Mouse (Mus musculus) activated CD4-positive, CD25-positive, alpha-beta regulatory T cell, adult 4 months (primary cell): ENCODE data around the gene Pi4k2b. TPM values are rescaled to one million over a fixed set of nuclear protein-coding genes. Genes with fewer than 3 reads are reported as not detected.
A peak's percentile ranks its signal among the peaks of the same experiment; 100 is the strongest.

Experiments used
- ATAC-seq: one replicate; pipeline ENCODE4 v1.8.0; 2017
- polyA plus RNA-seq, 2 experiments: library from polyadenylated mRNA; unstranded; fragments of 100-300 nt; shearing (Covaris generic); gene quantifications; one replicate each; pipeline ENCODE4 v1.2.1; 2017

Gene Pi4k2b
- polyA plus RNA-seq, 2 experiments from 2014 or later: 1.3 to 1.5 TPM

- peak; percentile 96 for ATAC-seq
Observed at GRCm38 (mm10) chr5:52782523-52783250, 41.3 kb downstream of the Pi4k2b start.

- peak; percentile 16 for ATAC-seq
Observed at GRCm38 (mm10) chr5:52783251-52783620, 41.9 kb downstream of the Pi4k2b start.

GRCm38 (mm10) chr5:52783957-52784356 lies 42.6 kb downstream of the Pi4k2b start:
- no peak for ATAC-seq

GRCm38 (mm10) chr5:52786556-52787322 lies 45.4 kb downstream of the Pi4k2b start:
- peak; percentile 9 for ATAC-seq

GRCm38 (mm10) chr5:52793230-52793629 lies 51.9 kb downstream of the Pi4k2b start:
- ATAC-seq: no peak

- no peak for ATAC-seq
Observed at GRCm38 (mm10) chr5:52794109-52794508, 52.7 kb downstream of the Pi4k2b start.

GRCm38 (mm10) chr5:52799274-52799985 lies 58.1 kb downstream of the Pi4k2b start:
- no peak for ATAC-seq

- ATAC-seq: no peak
Observed at GRCm38 (mm10) chr5:52805801-52806200, 64.4 kb downstream of the Pi4k2b start.

- ATAC-seq: no peak
Observed at GRCm38 (mm10) chr5:52806349-52806748, 65.0 kb downstream of the Pi4k2b start.

GRCm38 (mm10) chr5:52807030-52807429 lies 65.7 kb downstream of the Pi4k2b start:
- no peak for ATAC-seq

GRCm38 (mm10) chr5:52810446-52810845 lies 69.1 kb downstream of the Pi4k2b start:
- no peak for ATAC-seq

- no peak for ATAC-seq
Observed at GRCm38 (mm10) chr5:52811056-52811455, 69.7 kb downstream of the Pi4k2b start.

- no peak for ATAC-seq
Observed at GRCm38 (mm10) chr5:52812456-52812855, 71.1 kb downstream of the Pi4k2b start.

GRCm38 (mm10) chr5:52813312-52813711 lies 71.9 kb downstream of the Pi4k2b start:
- no peak for ATAC-seq

- no peak for ATAC-seq
Observed at GRCm38 (mm10) chr5:52818676-52819075, 77.3 kb downstream of the Pi4k2b start.

Other genes starting within 250 kb of the Pi4k2b start
- not detected for gene Lgi2, start 175.1 kb upstream of the Pi4k2b start, polyA plus RNA-seq
- 1 to 10 TPM; 4.1 to 4.4 TPM for gene Sepsecs, start 71.9 kb upstream of the Pi4k2b start, polyA plus RNA-seq
- gene Zcchc4, start 33.8 kb downstream of the Pi4k2b start, polyA plus RNA-seq: 10 to 100 TPM; 10.2 to 12.4 TPM
- gene Anapc4, start 92.4 kb downstream of the Pi4k2b start, polyA plus RNA-seq: 10 to 100 TPM; 68.8 to 78.4 TPM